9 mouse cellular contexts compared by ENCODE assay signal in the genomic region with DNA sequence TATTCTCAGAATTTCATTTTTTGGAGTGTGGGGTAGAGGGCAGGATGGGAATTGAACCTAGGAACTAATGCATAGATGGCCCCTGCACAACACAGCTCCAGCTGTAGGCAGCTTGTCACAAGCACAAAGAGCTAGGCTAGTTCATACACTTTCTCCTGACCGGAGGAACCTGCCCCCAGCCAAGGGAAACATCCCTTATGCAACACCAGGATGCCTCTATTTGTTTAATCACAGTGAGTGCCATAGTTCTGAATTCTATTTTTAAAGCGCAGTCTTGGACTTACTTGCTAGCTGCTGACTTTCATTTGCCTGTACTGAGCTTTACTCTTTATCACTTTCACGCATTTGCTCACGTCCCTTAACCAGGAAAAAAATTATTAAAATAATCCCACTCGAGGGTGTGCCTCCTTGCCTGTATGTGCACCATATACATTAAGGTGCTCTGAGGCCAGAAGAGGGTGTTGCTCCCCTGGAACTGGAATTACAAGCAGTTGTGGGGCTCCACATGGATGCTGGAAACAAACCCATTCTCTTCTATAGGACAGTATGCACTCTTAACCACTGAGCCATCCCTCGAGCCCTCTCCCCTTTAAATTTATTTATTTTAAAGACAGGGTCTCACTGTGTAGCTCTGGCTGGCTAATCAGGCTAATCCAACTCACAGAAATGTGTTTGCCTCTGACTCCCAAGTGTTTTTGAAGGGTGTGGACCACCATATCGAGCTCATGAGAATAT. TPM values are rescaled to one million over a fixed set of nuclear protein-coding genes. Genes with fewer than 3 reads are reported as not detected.
DNase-seq lines count a peak whose midpoint lies in the region; ATAC-seq and TF ChIP-seq lines count a peak whose summit lies in the region.
"Had no signal": no experiment of that assay in that cellular context is flagged by ENCODE, and none has a peak within 500 bp of the region (broad histone marks: within the 10 kb centered on the region; RNA-seq: fewer than 3 reads in every experiment).

No protein-coding gene starts in this region.

- no peak overlapping the region for H3K27ac ChIP-seq in kidney, embryonic 16.5 days (ENCODE audit: low read length)
- H3K27ac ChIP-seq in forebrain, postnatal 0 days (ENCODE audit: low read depth, low read length), result peak overlapping the region; percentile 70
- peak overlapping the region; percentile 80 for H3K27ac ChIP-seq in liver, embryonic 13.5 days
- H3K27ac ChIP-seq in olfactory bulb, adult 2 months (ENCODE audit: insufficient read depth, low read depth, low read length), result peak overlapping the region; percentile 94; the same call in 1 of the 2 replicates

- H3K4me1 ChIP-seq in kidney, embryonic 16.5 days (ENCODE audit: insufficient read depth, low read length), result no peaks in the 10 kb centered on the region
- H3K4me1 ChIP-seq in forebrain, postnatal 0 days (ENCODE audit: insufficient read depth), result peaks cover 8% of the 10 kb centered on the region; the same call in 1 of the 2 replicates
- H3K4me1 ChIP-seq in liver, embryonic 13.5 days (replicated peaks), result peaks cover 73% of the 10 kb centered on the region
- peaks cover 6% of the 10 kb centered on the region; the same call in 1 of the 2 replicates for H3K4me1 ChIP-seq in olfactory bulb, adult 2 months (ENCODE audit: control insufficient read depth, insufficient read depth, low read length)

- no peaks in the 10 kb centered on the region for H3K9me3 ChIP-seq in kidney, embryonic 16.5 days (ENCODE audit: low read length)
- H3K9me3 ChIP-seq in forebrain, postnatal 0 days (ENCODE audit: low read length), result no peaks in the 10 kb centered on the region
- H3K9me3 ChIP-seq in liver, embryonic 13.5 days (replicated peaks), result no peaks in the 10 kb centered on the region

- no peak for ATAC-seq in kidney, embryonic 16.5 days (ENCODE audit: low FRiP score, low TSS enrichment)
- ATAC-seq in forebrain, postnatal 0 days, result no peak
- ATAC-seq in liver, embryonic 13.5 days (ENCODE audit: low read depth), result no peak

- no peak for TF ChIP-seq POLR2A in olfactory bulb, adult 2 months (IDR thresholded peaks at IDR 0.05; ENCODE audit: insufficient read depth, low read depth, low read length)

- H3K4me2 ChIP-seq in kidney, embryonic 16.5 days (replicated peaks; ENCODE audit: low read depth, low read length), result peak overlapping the region; percentile 70; the same call in 1 of the 2 replicates
- peak overlapping the region; percentile 62 for H3K4me2 ChIP-seq in forebrain, postnatal 0 days (ENCODE audit: low read depth)
- H3K4me2 ChIP-seq in liver, embryonic 13.5 days, result peak overlapping the region; percentile 87

- H3K4me3 ChIP-seq in kidney, embryonic 16.5 days (ENCODE audit: low read length), result 0 out of 2 replicates have a peak overlapping the region, but pooled peaks have one; percentile 75
- peak overlapping the region; percentile 83; the same call in 1 of the 2 replicates for H3K4me3 ChIP-seq in forebrain, postnatal 0 days (ENCODE audit: low read depth, low read length)
- peak overlapping the region; percentile 94 for H3K4me3 ChIP-seq in liver, embryonic 13.5 days (replicated peaks)
- peak overlapping the region; percentile 60; the same call in 1 of the 2 replicates for H3K4me3 ChIP-seq in olfactory bulb, adult 2 months (ENCODE audit: insufficient read depth, low read depth, low read length)

- H3K36me3 ChIP-seq in kidney, embryonic 16.5 days (ENCODE audit: insufficient read depth, low read length), result no peaks in the 10 kb centered on the region
- H3K36me3 ChIP-seq in forebrain, postnatal 0 days (ENCODE audit: insufficient read depth), result no peaks in the 10 kb centered on the region
- no peaks in the 10 kb centered on the region for H3K36me3 ChIP-seq in liver, embryonic 13.5 days

- 77% methylated on average over 7 of the region's 7 CpGs for WGBS in kidney, embryonic 16.5 days
- WGBS in forebrain, postnatal 0 days, result 70% methylated on average over 7 of the region's 7 CpGs
- WGBS in liver, embryonic 13.5 days (ENCODE audit: insufficient replicate concordance), result 63% methylated on average over 7 of the region's 7 CpGs
- 43% methylated on average over 7 of the region's 7 CpGs for WGBS in olfactory bulb, adult 2 months

- H3K9ac ChIP-seq in kidney, embryonic 16.5 days (replicated peaks; ENCODE audit: low read length), result no peak overlapping the region
- peak overlapping the region; percentile 76; the same call in 1 of the 2 replicates for H3K9ac ChIP-seq in forebrain, postnatal 0 days
- peak overlapping the region; percentile 96 for H3K9ac ChIP-seq in liver, embryonic 13.5 days

- no peak for TF ChIP-seq CTCF in forebrain, postnatal 0 days (IDR thresholded peaks at IDR 0.05; ENCODE audit: low read depth)
- TF ChIP-seq CTCF in olfactory bulb, adult 2 months (IDR thresholded peaks at IDR 0.05; ENCODE audit: insufficient read depth, low read depth, low read length), result no peak

- H3K27me3 ChIP-seq in kidney, embryonic 16.5 days (ENCODE audit: insufficient read depth, low read length), result no peaks in the 10 kb centered on the region
- H3K27me3 ChIP-seq in forebrain, postnatal 0 days (ENCODE audit: insufficient read depth, low read length), result no peaks in the 10 kb centered on the region
- no peaks in the 10 kb centered on the region for H3K27me3 ChIP-seq in liver, embryonic 13.5 days
- H3K27me3 ChIP-seq: Patski had no signal

- no peak for DNase-seq in kidney, postnatal 36 days
- no peak for DNase-seq in forebrain, postnatal 0 days
- no peak for DNase-seq in liver, embryonic 13.5 days
- DNase-seq in spleen, adult 12 weeks (ENCODE audit: low spot score), result no peak
- DNase-seq in thymus, postnatal 4 days, result no peak
- no peak for DNase-seq in cerebellum, postnatal 25 days

RNA-seq across cellular contexts. Expression of a gene that starts 0.8 kb away (rescaled TPM):
- 23.6 and 25.0 TPM in 2 replicates for polyA plus RNA-seq in kidney, embryonic 16.5 days (2015; fragmentation: Nextera tagmentation; extraction: Ambion mirVana)
- 33.9 and 34.9 TPM in 2 replicates for total RNA-seq in forebrain, postnatal 0 days (2014; rRNA removed)
- 25.4 and 28.2 TPM in 2 replicates for polyA plus RNA-seq in forebrain, postnatal 0 days (2015; fragmentation: Nextera tagmentation; extraction: Ambion mirVana)
- 21.4 and 26.3 TPM in 2 replicates for polyA plus RNA-seq in liver, embryonic 13.5 days (2015; fragmentation: Nextera tagmentation; extraction: Ambion mirVana)
- not detected in 2 replicates for polyA plus RNA-seq in olfactory bulb, adult 2 months (2012; ENCODE audit: insufficient read depth, insufficient read length, low replicate concordance, missing spikeins)

RNA-seq across cellular contexts. Expression of a gene that starts 56.3 kb away (rescaled TPM):
- 39.2 and 39.6 TPM in 2 replicates for polyA plus RNA-seq in kidney, embryonic 16.5 days (2015; fragmentation: Nextera tagmentation; extraction: Ambion mirVana)
- total RNA-seq in forebrain, postnatal 0 days (2014; rRNA removed), result 24.7 and 35.3 TPM in 2 replicates
- 26.3 and 32.0 TPM in 2 replicates for polyA plus RNA-seq in forebrain, postnatal 0 days (2015; fragmentation: Nextera tagmentation; extraction: Ambion mirVana)
- polyA plus RNA-seq in liver, embryonic 13.5 days (2015; fragmentation: Nextera tagmentation; extraction: Ambion mirVana), result 10.8 and 10.9 TPM in 2 replicates
- polyA plus RNA-seq in olfactory bulb, adult 2 months (2012; ENCODE audit: insufficient read depth, insufficient read length, low replicate concordance, missing spikeins), result not detected in 2 replicates

Comparison
In these comparisons a context has a peak if more than half of its experiments do, and no peak if none do; other contexts are left out.
1. RNA of a gene that starts 0.8 kb away (polyA plus RNA-seq): 25.4 to 28.2 TPM in forebrain, postnatal 0 days, 23.6 to 25.0 TPM in kidney, embryonic 16.5 days and 21.4 to 26.3 TPM in liver, embryonic 13.5 days; not detected in olfactory bulb, adult 2 months; every median in the first group is over 10 times any median in the second.
2. RNA of a gene that starts 56.3 kb away (polyA plus RNA-seq): 39.2 to 39.6 TPM in kidney, embryonic 16.5 days, 26.3 to 32.0 TPM in forebrain, postnatal 0 days and 10.8 to 10.9 TPM in liver, embryonic 13.5 days; not detected in olfactory bulb, adult 2 months; every median in the first group is over 10 times any median in the second.
3. Peak in every context shown above with its lines, with median percentiles within 50 percentile points of each other: H3K4me2 ChIP-seq and H3K4me3 ChIP-seq.